Mouse (Mus musculus) liver, embryonic 13.5 days (tissue): ENCODE results near the gene Slc8b1. TPM values are rescaled to one million over a fixed set of nuclear protein-coding genes. Genes with fewer than 3 reads are reported as not detected.

ENCODE experiments used
- ATAC-seq: fragments of 200-750 bp; cut with Nextera tagmentation; 2 replicates; pipeline ENCODE4 v1.8.0; 2017; ENCODE audit warnings: low read depth, mild to moderate bottlenecking, moderate number of reproducible peaks, moderate library complexity
- DNase-seq: peaks from one replicate; pipeline ENCODE4 v3.0.0; 2022
- H3K27ac ChIP-seq: fragments of 300-500 bp; sonication (generic); 2 replicates; pipeline ENCODE4 v1.5.1; 2015; ENCODE audit warnings: moderate library complexity, mild to moderate bottlenecking, inconsistent platforms
- H3K27me3 ChIP-seq: fragments of 300-500 bp; sonication (generic); 2 replicates; pipeline ENCODE4 v1.6.1; 2015; ENCODE audit warnings: mild to moderate bottlenecking, inconsistent platforms
- H3K36me3 ChIP-seq: fragments of 300-500 bp; sonication (generic); 2 replicates; pipeline ENCODE4 v1.6.1; 2015; ENCODE audit warnings: mild to moderate bottlenecking, inconsistent platforms
- H3K4me1 ChIP-seq: fragments of 300-500 bp; sonication (generic); replicated peaks from 2 replicates; pipeline ENCODE4 v1.6.1; 2015; ENCODE audit warnings: inconsistent platforms
- H3K4me2 ChIP-seq: fragments of 300-500 bp; sonication (generic); 2 replicates; pipeline ENCODE4 v1.6.1; 2015; ENCODE audit warnings: inconsistent platforms, mild to moderate bottlenecking, moderate library complexity
- H3K4me3 ChIP-seq: fragments of 300-500 bp; sonication (generic); replicated peaks from 2 replicates; pipeline ENCODE4 v1.5.1; 2015; ENCODE audit warnings: mild to moderate bottlenecking, inconsistent platforms
- H3K9ac ChIP-seq: fragments of 300-500 bp; sonication (generic); 2 replicates; pipeline ENCODE4 v1.6.1; 2015; ENCODE audit warnings: mild to moderate bottlenecking, inconsistent platforms
- H3K9me3 ChIP-seq: fragments of 300-500 bp; sonication (generic); replicated peaks from 2 replicates; pipeline ENCODE4 v1.6.1; 2016; ENCODE audit warnings: inconsistent platforms
- WGBS: fragments of 180-500 bp; shearing (Covaris S2); methylation state at CpG from one replicate; pipeline ENCODE4 v1.1.7; 2015; ENCODE audit not compliant: insufficient replicate concordance; 5-methylcytosine and 5-hydroxymethylcytosine counted together
- polyA plus RNA-seq: library from polyadenylated mRNA; unstranded; fragments of >200 nt; fragmentation: Nextera tagmentation; extraction: Ambion mirVana; gene quantifications from 2 replicates; pipeline ENCODE4 v1.2.1, GENCODE M21; 2015

The Slc8b1 gene
- polyA plus RNA-seq: 4.0 and 4.7 TPM in 2 replicates

- Histone ChIP-seq H3K9me3 (no peaks in the 10 kb centered on the region), H3K27me3 (peaks cover 5% of the 10 kb centered on the region; the same call in 1 of the 2 replicates), H3K9ac (peak within 1 kb of the TSS; percentile 59), H3K27ac (peak within 1 kb of the TSS; percentile 0; the same call in 1 of the 2 replicates), H3K4me1 (peaks cover 52% of the 10 kb centered on the region), H3K4me3 (peak within 1 kb of the TSS; percentile 59), H3K36me3 (no peaks in the 10 kb centered on the region), H3K4me2 (peak within 1 kb of the TSS; percentile 71)
- under 1% methylated on average over 36 of the region's 36 CpGs for WGBS
- DNase-seq: peak; percentile 91
- ATAC-seq: peak; percentile 87
Measured at GRCm38 (mm10) chr5:120510982-120511642, at the start of gene Slc8b1. Gene Slc8b1 (plus strand): TSS chr5:120511168.

- Histone ChIP-seq H3K36me3 (no peaks in the 10 kb centered on the region), H3K27ac (no peak overlapping the region), H3K27me3 (peaks cover 42% of the 10 kb centered on the region), H3K4me3 (no peak overlapping the region), H3K4me1 (no peaks in the 10 kb centered on the region), H3K9me3 (no peaks in the 10 kb centered on the region), H3K4me2 (no peak overlapping the region), H3K9ac (no peak overlapping the region)
- 69% methylated on average over 15 of the region's 15 CpGs for WGBS
- DNase-seq (no peak), ATAC-seq (no peak)
Measured at GRCm38 (mm10) chr5:120461902-120462301, 49.1 kb upstream of the Slc8b1 start.

GRCm38 (mm10) chr5:120464321-120464720, 46.6 kb upstream of the Slc8b1 start:
- DNase-seq (no peak), ATAC-seq (no peak)
- Histone ChIP-seq H3K9me3 (no peaks in the 10 kb centered on the region), H3K4me1 (no peaks in the 10 kb centered on the region), H3K4me2 (no peak overlapping the region), H3K9ac (no peak overlapping the region), H3K27ac (no peak overlapping the region), H3K27me3 (peaks cover 32% of the 10 kb centered on the region), H3K36me3 (no peaks in the 10 kb centered on the region), H3K4me3 (no peak overlapping the region)
- WGBS: 60% methylated on average over 4 of the region's 4 CpGs

GRCm38 (mm10) chr5:120465062-120465461, 45.9 kb upstream of the Slc8b1 start:
- no peak overlapping the region for H3K4me3 ChIP-seq
- DNase-seq (peak; percentile 15), ATAC-seq (no peak)
- no peak overlapping the region for H3K27ac ChIP-seq
- no peaks in the 10 kb centered on the region for H3K36me3 ChIP-seq
- H3K4me1 ChIP-seq: no peaks in the 10 kb centered on the region
- H3K27me3 ChIP-seq: peaks cover 30% of the 10 kb centered on the region
- no peak overlapping the region for H3K4me2 ChIP-seq
- WGBS: 31% methylated on average over 5 of the region's 5 CpGs
- H3K9ac ChIP-seq: no peak overlapping the region
- no peaks in the 10 kb centered on the region for H3K9me3 ChIP-seq

- no peaks in the 10 kb centered on the region for H3K36me3 ChIP-seq
- DNase-seq: no peak
Measured at GRCm38 (mm10) chr5:120465860-120466259, 45.1 kb upstream of the Slc8b1 start.

DNA sequence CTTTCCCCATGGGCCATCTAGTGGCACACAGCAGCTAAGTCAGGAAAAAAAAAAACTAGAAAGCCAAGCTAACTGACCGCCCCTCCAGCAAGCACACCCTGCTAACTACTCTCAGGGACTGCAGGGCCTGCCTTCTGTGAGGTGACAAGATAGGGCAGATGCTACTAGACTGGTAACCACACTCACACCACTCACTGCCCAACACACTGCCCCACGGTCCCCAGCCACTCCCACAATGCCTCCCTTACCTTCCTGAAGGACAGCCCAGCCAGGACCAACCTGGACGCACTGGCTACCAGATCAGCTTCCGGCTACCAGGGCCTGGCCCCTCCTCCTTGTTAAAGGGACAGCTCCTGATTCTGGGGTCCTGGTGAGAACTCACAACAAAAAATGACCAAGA, 43.9 kb upstream of the Slc8b1 start:
- 15% methylated on average over 4 of the region's 4 CpGs for WGBS
- Histone ChIP-seq H3K27ac (no peak overlapping the region), H3K36me3 (no peaks in the 10 kb centered on the region), H3K4me2 (0 out of 2 replicates have a peak overlapping the region, but pooled peaks have one; percentile 10), H3K9me3 (no peaks in the 10 kb centered on the region), H3K9ac (no peak overlapping the region), H3K27me3 (peaks cover 18% of the 10 kb centered on the region), H3K4me1 (no peaks in the 10 kb centered on the region), H3K4me3 (no peak overlapping the region)
- DNase-seq: no peak
- ATAC-seq: no peak

More at GRCm38 (mm10) chr5:120465860-120466259, 45.1 kb upstream of the Slc8b1 start:
- Histone ChIP-seq H3K9ac (no peak overlapping the region), H3K4me2 (no peak overlapping the region), H3K9me3 (no peaks in the 10 kb centered on the region), H3K27ac (no peak overlapping the region), H3K4me1 (no peaks in the 10 kb centered on the region), H3K27me3 (peaks cover 23% of the 10 kb centered on the region), H3K4me3 (no peak overlapping the region)
- no peak for ATAC-seq
- WGBS: 56% methylated on average over 6 of the region's 6 CpGs

GRCm38 (mm10) chr5:120468336-120468735, 42.6 kb upstream of the Slc8b1 start:
- Histone ChIP-seq H3K36me3 (no peaks in the 10 kb centered on the region), H3K27ac (no peak overlapping the region), H3K9ac (no peak overlapping the region), H3K4me2 (no peak overlapping the region), H3K4me3 (no peak overlapping the region), H3K27me3 (peaks cover 14% of the 10 kb centered on the region; the same call in 1 of the 2 replicates), H3K4me1 (no peaks in the 10 kb centered on the region), H3K9me3 (no peaks in the 10 kb centered on the region)
- 60% methylated on average over 5 of the region's 5 CpGs for WGBS
- DNase-seq: no peak
- 0 out of 2 replicates have a peak, but pooled peaks have one; percentile 29 for ATAC-seq

DNA sequence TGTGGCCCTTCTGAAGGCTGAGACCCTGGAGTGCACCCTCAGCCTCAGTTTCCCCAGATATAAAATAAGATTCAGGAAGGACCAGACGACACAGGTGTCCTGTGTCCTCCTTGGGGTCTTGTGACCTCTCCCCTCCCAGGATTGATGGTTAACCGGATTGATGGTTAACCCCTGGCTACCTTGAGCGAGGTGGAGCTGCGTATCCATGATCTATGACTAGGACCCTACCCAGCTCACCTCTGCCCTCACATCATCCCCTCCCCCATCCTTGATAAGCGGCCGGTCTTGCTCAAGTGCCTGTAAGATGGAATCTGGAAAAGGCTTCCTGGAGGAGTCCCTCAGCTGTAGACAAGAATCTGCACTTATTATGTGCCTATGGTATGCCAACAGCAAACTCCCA, 42.1 kb upstream of the Slc8b1 start:
- DNase-seq: no peak
- Histone ChIP-seq H3K4me1 (no peaks in the 10 kb centered on the region), H3K4me2 (no peak overlapping the region), H3K9ac (no peak overlapping the region), H3K27ac (no peak overlapping the region), H3K4me3 (no peak overlapping the region), H3K36me3 (no peaks in the 10 kb centered on the region), H3K9me3 (no peaks in the 10 kb centered on the region), H3K27me3 (peaks cover 18% of the 10 kb centered on the region)
- WGBS: 57% methylated on average over 6 of the region's 6 CpGs
- no peak for ATAC-seq

DNA sequence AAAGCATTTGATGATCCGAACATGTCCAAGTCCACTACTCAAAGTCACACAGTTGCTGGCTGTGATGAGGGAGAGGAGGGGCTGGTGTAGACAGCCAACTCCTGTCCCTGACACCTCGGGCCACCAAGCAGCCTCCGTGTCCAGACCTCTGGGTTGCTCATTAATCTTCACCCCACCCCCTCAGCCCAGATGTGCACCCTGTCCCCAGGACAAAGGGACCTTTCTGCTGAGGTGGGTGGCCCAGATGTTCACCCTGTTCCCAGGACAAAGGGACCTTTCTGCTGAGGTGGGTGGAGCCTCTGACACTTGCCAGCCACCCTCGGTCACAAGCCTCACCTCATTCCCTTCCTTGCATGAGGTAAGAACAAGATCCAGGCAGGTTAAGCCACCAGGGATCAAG, 39.4 kb upstream of the Slc8b1 start:
- Histone ChIP-seq H3K9ac (no peak overlapping the region), H3K9me3 (no peaks in the 10 kb centered on the region), H3K4me3 (no peak overlapping the region), H3K4me1 (no peaks in the 10 kb centered on the region), H3K4me2 (no peak overlapping the region), H3K27me3 (peaks cover 32% of the 10 kb centered on the region), H3K36me3 (no peaks in the 10 kb centered on the region), H3K27ac (no peak overlapping the region)
- 49% methylated on average over 4 of the region's 4 CpGs for WGBS
- ATAC-seq (no peak), DNase-seq (no peak)

DNA sequence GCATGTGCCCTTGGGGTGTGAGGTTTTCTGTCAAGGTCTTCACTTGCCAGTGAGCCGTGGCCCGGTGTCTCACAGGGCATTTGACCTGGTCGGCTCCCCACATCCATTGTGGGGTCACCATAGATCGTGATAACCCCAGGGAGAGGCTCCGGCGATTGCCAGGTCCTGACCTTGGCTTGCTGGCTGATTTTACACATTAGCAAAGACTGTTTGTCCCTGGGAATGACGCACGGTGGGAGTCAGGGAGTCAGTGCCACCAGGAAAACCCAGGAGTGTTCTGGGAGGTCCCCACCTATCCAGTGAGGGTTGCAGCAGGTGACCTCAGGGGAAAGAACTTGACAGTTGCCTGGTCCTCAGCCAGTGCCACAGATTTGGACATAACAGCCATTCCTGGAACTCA, 38.2 kb upstream of the Slc8b1 start, which contains the start of gene Sdsl:
Gene Sdsl (minus strand): TSS at position 41 of the 400 bp plus-strand sequence.
- no peak within 1 kb of the TSS for H3K4me2 ChIP-seq
- no peak within 1 kb of the TSS for H3K27ac ChIP-seq
- H3K27me3 ChIP-seq: peaks cover 38% of the 10 kb centered on the region
- no peaks in the 10 kb centered on the region for H3K36me3 ChIP-seq
- H3K4me1 ChIP-seq: no peaks in the 10 kb centered on the region
- no peak within 1 kb of the TSS for H3K4me3 ChIP-seq
- H3K9me3 ChIP-seq: no peaks in the 10 kb centered on the region
- 45% methylated on average over 8 of the region's 8 CpGs for WGBS
- no peak within 1 kb of the TSS for H3K9ac ChIP-seq
- ATAC-seq (no peak), DNase-seq (no peak)

GRCm38 (mm10) chr5:120473361-120473760, 37.6 kb upstream of the Slc8b1 start:
- Histone ChIP-seq H3K27ac (no peak overlapping the region), H3K27me3 (peaks cover 42% of the 10 kb centered on the region), H3K4me3 (no peak overlapping the region), H3K9me3 (no peaks in the 10 kb centered on the region), H3K36me3 (no peaks in the 10 kb centered on the region), H3K4me1 (no peaks in the 10 kb centered on the region), H3K9ac (no peak overlapping the region), H3K4me2 (no peak overlapping the region)
- DNase-seq: no peak
- 67% methylated on average over 2 of the region's 2 CpGs for WGBS
- ATAC-seq: no peak

DNA sequence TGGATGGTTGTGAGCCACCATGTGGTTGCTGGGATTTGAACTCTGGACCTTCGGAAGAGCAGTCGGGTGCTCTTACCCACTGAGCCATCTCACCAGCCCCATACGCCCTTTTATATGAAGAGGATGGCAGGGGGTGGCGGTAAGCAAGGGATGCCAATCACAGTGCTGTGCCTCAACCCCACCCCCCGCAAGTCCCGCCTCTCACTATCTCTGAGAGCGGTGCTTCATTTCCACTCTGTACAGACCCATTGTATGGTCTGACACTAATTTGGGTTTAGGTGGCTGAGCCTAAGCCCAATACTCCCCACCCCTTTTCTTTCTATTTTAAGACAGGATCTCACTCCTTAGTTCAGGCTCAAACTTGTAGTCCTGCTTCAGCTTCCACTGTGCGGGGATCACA, 35.1 kb upstream of the Slc8b1 start:
- H3K27ac ChIP-seq: no peak overlapping the region

More for the DNA sequence above, 35.1 kb upstream of the Slc8b1 start:
- DNase-seq (no peak), ATAC-seq (no peak)
- H3K4me3 ChIP-seq: no peak overlapping the region
- no peaks in the 10 kb centered on the region for H3K4me1 ChIP-seq
- H3K27me3 ChIP-seq: peaks cover 48% of the 10 kb centered on the region
- WGBS: 41% methylated on average over 8 of the region's 8 CpGs
- no peak overlapping the region for H3K9ac ChIP-seq
- no peaks in the 10 kb centered on the region for H3K9me3 ChIP-seq
- H3K4me2 ChIP-seq: no peak overlapping the region
- H3K36me3 ChIP-seq: no peaks in the 10 kb centered on the region
